Mouse (Mus musculus) brain, embryonic 14.5 days (tissue): Measurements from ENCODE around the gene Rnf185. TPM values are rescaled to one million over a fixed set of nuclear protein-coding genes. Genes with fewer than 3 reads are reported as not detected.

ENCODE experiments used
- DNase-seq: peaks from one replicate; pipeline ENCODE4 v3.0.0-alpha.2; 2011; ENCODE audit warnings: low read depth
- CTCF ChIP-seq: fragments of 200-500 bp; IDR thresholded peaks from 2 replicates; pipeline ENCODE4 v1.5.1; 2012; ENCODE audit warnings: inconsistent platforms, mild to moderate bottlenecking, moderate library complexity, borderline replicate concordance; ENCODE audit not compliant: insufficient read depth, insufficient read length; ENCODE audit errors: extremely low read depth
- POLR2A ChIP-seq: fragments of 200-500 bp; IDR thresholded peaks from 2 replicates; pipeline ENCODE4 v1.6.1; 2012; ENCODE audit warnings: mild to moderate bottlenecking, inconsistent platforms, borderline replicate concordance; ENCODE audit not compliant: poor library complexity, insufficient read depth, insufficient read length, severe bottlenecking; ENCODE audit errors: extremely low read depth
- polyA plus RNA-seq: library from polyadenylated mRNA; depleted of rRNA; stranded (reverse); fragments of >200 nt; gene quantifications from 2 replicates; pipeline ENCODE4 v1.2.3, GENCODE M21; 2012; rRNA removed

Gene Rnf185
- polyA plus RNA-seq = 46.9 and 47.0 TPM in 2 replicates

DNA sequence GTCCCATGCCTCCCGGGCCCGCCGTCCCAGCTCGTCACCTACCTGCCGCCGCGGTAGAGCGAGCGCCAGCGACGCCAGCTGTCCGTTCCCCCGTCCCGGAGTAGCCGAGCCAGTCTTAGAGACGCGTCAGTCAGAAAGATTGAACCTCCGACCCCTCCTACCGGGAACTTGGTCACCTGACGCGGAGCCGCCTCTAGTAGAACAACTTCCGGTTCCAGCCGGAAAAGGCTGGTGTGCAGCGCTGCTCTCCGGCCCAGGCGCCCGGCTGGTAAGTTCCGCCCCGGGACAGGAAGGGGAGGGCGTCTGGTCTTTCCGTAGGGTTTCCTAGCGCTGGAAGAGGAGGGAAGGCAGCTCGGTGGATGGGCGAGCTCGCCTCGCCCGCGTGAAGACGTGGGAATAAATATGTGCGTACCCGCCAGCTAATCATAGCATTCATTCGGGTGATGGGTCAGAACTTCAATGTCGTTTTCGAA, at the start of gene Rnf185:
Gene Rnf185, minus strand, starts transcription at position 197 of the 473 bp plus-strand sequence.
- peak; percentile 98 for DNase-seq

DNA sequence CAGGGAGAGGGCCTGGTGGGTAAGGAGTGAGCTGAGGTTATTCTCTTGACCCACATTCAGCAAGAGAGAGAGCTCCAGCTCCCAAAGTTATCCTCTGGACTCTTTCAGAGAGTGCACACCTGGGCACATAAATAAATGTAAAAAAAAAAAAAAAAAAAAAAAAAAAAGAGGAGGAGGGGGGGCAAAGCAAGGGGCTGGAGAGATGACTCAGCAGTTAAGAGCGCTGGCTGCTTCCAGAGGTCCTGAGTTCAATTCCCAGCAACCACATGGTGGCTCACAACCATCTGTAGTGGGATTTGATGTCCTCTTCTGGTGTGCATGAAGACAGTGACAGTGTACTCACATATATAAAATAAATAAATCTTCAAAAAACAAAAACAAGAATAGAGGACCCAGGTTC, 45.1 kb upstream of the Rnf185 start:
- no peak for DNase-seq
- TF ChIP-seq POLR2A = no peak
- TF ChIP-seq CTCF = no peak

More for the DNA sequence above, at the start of gene Rnf185:
- peak; percentile 55; the same call in 1 of the 2 replicates for TF ChIP-seq POLR2A
- TF ChIP-seq CTCF = no peak

DNA sequence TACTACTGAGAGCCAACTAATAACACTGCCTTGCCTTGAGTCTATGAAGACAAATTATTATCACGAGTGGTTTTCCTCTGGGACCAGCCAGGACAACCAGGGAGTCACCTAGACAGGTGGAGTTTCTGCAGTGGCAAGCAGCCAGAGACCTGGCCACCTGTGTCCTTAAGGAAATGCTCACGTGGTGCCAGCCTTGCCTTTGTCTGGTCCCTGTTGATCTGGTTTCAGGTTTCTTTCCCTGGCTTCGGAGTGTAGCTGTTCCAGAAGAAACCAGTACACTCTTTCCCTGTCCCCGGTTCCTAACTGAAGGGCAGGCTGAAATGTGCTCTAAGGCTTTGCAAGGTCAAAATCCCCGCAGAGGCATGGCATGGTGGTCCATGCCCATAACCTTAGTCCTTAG, 44.6 kb upstream of the Rnf185 start:
- no peak for TF ChIP-seq CTCF
- TF ChIP-seq POLR2A = no peak

DNA sequence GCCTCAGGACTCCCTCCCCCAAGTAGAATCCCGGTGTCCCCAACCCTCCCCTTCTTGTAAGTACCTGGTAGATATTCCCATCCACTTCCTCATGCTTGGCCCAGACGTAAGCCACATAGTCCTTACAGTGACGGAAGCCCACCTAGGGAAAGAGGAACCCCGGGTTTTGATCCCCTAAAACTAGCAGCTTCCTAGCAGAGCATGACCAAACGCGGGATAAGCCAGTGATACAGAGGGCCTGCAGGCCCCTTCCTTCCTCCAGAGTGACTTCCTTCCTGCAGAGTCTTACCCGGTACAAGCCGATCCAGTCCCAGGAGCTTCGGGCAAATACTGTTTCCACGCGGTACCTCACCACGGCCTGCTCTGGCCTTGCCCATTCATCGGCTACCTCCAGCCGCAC, 43.3 kb upstream of the Rnf185 start:
- DNase-seq = no peak
- TF ChIP-seq CTCF = no peak
- TF ChIP-seq POLR2A = no peak

More for the DNA sequence above, 44.6 kb upstream of the Rnf185 start:
- no peak for DNase-seq

DNA sequence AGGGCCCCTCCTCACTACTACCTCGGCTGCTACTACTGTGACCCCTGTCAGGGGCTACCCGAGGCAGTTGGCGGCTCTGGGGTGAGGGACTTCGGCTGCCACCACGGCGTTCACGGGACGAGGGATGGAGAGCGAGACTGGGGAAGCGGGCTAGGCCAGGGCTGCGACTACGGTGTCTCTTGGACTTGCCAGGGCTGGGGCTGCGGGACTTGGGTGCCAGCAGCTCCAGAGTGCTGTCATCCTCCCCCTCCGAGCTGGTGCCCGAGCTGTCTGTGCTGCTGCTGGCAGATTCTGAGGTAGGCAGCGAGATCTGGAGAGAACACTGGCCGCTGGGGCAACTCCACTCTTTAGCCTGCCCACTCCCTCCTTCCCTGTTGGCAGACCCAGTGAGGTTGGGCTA, 42.7 kb upstream of the Rnf185 start:
- no peak for DNase-seq
- TF ChIP-seq POLR2A (no peak), CTCF (no peak)

DNA sequence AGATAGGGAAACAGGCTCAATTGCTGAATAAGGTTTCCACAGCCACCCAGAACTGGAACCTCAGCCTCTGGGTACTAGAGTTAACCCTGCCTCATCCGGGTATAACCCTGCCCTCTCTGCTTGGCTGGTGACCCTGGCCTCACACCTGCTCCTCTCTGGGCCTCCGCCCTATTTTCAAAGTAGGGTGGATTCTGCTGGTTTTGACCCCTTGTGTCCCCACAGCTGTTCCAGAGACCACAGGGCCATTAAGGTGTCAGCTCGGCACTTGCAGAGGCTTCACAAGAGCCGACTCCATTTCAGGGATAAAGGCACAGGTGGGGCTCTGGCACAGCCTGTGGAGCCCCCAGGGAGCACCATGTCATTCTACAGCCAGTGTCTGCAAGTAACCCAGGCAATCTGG, 40.6 kb upstream of the Rnf185 start:
- DNase-seq = no peak
- TF ChIP-seq CTCF (no peak), POLR2A (no peak)

DNA sequence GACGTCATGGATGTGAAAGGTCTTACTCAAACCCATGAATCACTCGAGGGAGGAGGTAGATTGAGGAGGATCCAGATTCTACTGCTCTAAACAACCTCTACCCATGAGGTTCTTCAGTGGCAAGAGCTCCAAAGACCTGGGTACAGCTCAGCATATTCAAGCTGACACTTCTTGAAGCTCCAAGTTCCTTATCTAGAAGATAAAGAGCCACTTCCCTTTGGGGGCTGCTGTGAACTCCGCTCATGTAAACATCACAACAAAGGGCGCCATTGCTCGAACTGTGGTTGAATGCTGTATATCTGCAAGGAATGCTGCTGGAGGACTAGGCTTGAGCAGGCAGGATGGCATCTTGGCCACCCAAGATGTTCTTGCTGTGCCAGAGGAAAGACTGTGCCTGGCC, 36.9 kb upstream of the Rnf185 start:
- no peak for DNase-seq
- no peak for TF ChIP-seq CTCF
- TF ChIP-seq POLR2A = no peak

DNA sequence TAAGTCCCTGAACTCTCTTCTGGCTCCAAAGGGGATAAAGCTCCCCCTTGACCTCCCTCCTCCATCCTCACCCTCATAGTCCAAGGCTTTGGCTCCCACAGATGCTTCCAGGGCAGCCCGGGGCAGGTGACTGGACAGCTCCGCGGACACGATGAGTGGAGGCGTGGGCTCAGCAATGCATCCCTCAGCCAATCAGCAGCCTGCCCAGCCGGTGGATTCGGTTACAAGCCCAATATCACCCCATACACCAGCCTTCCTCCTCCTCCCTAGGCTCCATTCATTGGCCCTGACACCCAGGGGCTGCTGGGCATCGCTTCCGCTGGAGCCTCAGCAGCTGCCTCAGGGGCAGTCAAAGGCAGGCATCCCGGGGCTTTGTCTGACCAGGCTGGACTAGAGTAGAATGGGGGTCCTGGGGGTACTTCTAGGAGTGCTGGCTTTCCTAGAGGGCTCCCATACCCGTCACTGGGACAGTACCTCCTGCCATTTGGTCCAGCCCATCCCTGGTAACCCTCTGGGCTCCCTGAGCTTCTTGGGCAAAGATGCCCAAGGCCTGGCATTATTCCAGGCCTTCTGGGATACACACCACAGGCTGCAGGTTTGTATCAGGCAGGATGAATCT, 35.9 kb upstream of the Rnf185 start, which contains the start of gene Pla2g3:
Gene Pla2g3, plus strand, starts transcription at position 333 of the 619 bp plus-strand sequence.
- no peak for DNase-seq

DNA sequence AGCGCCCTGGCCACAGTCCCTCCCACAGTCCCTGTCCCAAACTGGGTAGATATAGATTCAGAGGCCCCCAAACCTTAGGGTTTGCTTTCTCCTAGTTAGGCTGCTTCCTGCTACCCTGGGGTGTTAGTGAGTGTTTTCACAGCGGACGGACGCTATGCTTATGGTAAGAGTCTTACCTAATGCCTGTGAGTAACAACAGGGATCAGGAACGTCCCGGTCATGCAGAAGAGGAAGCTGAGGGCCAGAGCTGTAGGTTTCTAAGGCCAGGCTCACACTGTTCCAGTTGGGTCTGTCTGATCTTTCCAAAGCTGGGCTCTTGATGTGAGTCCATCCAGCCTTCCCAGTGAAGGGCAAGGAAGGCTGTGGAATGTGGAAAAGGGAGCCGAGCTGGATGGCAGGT, 34.2 kb upstream of the Rnf185 start:
- no peak for DNase-seq
- no peak for TF ChIP-seq POLR2A
- TF ChIP-seq CTCF = no peak

More for the DNA sequence above, 35.9 kb upstream of the Rnf185 start, which contains the start of gene Pla2g3:
- TF ChIP-seq CTCF (no peak), POLR2A (no peak)

DNA sequence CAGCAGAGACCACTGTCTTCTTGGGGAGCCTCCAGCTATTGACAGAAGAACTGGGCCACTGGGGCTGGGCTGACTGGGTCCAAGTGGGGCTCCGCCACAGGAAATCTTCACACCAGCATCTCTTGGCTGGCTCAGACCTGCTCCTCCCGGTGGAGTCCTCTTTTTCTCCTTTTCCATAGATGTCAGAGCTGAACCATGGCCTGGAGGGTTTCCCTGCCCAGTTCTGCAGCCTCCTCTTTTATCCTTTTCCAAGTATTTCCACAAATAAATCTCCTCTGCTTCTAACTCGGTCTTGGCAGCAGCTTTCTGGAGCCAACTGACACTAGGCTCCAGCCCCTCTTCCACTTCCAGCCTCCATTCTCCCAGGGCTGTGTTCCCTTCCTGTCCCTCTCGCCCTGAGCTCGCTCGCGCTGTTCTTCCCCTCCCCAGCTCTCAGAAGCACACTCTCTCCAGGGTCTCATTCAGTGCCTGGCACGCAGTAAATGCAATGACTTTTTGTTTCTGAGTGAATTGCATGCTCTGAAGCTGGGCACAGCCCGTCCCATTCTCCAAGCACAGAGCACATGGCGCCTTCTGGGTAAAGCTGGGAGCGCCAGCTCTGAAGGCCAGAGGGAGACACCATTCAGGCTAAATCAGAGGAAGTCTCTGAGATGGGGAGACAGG, 31.9 kb upstream of the Rnf185 start:
- no peak for TF ChIP-seq CTCF
- no peak for TF ChIP-seq POLR2A
- DNase-seq = peak; percentile 54

DNA sequence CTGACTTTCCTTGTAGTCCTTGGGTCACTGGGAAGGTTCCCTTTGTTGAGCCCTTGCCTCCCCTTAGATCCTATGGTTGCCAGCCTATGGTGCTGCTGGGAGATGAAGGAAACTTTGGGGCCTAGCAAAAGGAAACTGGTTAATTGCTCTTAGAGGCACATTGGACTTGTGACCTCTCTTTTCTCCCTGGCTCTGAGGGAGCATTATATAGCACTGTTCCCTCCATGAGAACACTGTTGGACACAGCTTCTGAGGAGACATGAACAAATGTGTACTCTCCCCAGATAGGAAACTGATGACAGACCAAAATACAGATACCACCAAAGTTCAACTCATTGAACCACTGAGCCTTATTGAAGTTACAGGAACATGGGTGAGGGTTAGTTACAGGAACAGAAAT, 23.3 kb upstream of the Rnf185 start:
- no peak for TF ChIP-seq POLR2A
- no peak for DNase-seq
